Mouse (Mus musculus): ENCODE measurements around the gene Col13a1. TPM values are rescaled to one million over a fixed set of nuclear protein-coding genes. Genes with fewer than 3 reads are reported as not detected.

Gene Col13a1
- not detected for polyA plus RNA-seq (2017; shearing (Covaris generic))

DNA sequence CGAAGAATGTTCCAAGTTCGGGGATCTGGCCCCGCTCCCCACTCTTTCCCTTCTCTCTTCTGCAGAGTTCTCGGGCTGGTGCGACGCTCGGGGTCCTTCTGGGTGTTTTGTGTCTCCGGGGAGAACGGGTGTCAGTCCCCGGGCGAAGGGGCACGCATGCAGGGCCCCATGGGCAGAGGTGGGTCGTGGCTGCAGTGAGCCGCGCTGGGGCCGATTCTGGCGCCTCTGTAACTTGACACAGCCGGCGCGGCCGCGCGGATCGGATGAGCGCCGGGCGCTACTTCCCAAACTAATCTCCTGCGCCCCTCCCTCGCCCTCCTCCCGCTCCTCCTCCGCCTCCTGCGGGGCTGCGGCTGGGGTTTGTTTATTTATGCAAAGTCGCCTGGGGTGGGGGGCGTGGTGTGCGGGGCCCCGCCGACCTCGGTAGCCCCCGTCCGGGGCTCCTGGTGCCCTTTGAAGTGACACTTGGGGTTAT is at the start of gene Col13a1:
Col13a1 (minus strand) TSS at position 243 of the 475 bp plus-strand sequence.
- no peak for ATAC-seq

DNA sequence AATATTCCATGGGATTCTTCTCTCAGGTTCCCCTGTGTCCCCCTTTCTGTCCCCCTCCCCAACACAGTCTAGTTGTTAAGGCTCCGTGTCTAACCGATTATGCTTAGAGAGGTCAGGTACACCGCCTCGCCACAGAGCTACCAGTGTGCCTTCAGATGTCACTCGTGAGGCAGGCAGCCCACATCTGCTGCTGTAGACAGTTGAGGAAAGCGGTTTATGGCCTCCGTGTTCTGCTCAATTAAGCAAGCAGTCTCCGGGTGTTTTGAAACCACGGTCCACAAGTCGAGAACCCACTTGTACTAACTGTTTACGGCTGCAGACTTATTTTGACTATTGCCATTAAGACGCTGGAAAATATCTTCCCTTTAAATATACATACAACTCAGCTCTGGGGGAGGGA is 48.8 kb upstream of the Col13a1 start:
- ATAC-seq, result no peak

DNA sequence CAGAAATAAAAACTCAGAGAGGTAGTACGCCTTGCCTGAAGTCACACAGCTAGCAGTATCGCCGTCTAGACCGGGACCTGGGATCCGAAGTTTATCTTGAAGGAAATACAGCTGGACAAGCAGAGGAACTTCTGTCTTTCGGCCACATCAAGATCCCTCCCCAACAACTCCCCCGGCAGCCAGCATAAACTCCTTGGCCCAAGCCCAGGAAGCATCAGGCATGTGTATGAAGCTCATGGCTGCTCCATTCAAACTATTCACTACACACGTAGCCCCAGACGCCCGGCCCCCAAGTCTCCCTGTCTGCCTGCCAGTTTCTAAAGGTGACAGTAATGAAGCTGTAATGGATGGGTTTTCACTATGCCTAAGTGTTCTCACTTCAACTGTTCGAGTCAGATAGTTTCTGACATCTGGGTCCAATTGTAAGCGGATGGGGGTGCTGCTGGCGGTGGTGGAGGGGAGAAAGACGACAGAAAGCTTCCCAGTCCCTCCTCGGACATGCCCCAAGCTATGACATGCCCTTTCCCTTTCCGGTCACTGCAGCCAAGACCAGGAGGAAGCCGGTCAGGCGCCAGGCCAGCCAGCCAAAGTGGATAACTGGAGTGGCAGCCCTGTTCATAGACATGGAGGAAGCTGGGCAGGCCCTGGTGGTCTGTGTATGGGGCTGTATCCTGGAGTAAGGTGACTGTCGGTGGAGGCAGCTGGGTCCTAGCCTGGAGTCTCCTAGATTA is 45.1 kb upstream of the Col13a1 start:
- ATAC-seq, result no peak

DNA sequence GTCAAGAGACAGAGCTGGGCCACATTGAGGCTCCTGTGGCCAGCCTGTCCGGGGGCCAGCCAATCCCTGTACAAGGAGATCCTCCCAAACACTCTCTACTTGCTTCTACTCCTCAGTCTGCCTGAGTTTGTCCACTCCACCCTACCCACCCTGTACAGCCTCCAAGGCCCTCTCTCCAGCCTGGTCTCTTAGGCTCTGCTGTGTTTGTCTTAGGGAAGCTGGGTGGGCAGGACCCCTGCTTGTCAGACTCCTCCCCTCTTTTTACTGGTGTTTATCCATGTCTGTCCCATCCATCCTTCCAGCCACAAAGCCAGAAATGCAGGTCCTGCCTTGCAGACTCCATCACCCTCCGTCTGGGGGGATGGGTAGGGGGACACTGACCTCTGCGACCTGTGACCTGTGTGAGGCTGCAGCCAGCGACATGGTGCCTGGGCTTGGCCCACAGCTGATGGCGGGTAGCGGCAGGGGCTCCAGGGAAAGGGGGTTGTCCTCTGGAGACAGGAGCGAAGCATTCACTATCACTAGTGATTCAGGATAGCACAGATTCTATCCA is 41.2 kb upstream of the Col13a1 start:
- no peak for ATAC-seq

DNA sequence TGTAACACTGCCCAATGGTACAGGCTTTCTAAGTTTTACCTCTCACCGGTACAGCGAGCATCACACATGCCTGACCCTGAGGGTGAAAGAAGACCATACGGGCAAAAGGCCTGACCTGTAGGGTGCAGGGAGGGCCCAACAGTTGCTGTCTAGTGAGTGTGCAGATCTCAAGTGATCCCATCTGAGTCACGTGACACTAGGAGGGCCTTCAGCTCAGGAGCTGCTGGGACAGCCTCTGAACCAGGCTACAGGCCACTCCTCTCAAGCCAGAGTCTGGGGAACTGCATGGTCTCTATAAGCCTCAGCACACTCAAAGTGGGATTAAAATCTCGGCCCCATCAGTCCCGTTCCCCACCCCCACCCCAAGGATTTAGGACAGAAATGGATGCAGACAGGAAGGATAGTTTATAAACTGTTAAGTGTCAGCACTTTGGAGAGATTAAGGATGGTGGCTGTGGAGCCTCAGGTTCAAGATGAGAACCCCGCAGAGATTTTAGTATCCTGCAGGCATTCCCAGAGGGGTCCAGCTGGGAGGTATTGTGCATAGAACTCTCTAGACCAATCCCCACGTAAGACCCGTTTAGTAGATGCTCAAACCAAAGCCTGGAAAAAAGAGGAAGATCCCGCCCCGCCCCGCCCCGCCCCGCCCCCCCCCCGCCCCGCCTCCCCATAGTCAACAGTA is 40.6 kb upstream of the Col13a1 start:
- no peak for ATAC-seq

DNA sequence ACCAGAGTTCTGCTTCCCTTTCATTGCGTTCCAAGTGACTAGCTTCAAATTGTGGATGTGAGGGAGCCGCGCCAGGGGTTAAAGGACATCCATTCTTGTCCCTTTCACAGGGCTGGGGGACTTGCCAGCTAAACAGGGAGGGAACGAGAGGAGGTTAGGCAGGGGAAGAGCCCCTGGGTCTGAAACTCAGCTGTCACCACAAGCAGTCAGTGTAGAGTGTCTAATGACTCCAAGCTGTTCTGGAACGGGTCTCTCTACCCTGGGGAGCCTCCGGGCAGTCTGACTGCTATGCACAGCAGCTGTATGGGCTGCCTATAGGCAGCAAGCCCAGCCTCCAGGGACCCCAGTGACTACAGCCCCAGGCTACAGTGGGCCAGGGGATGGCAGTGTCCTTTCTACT is 38.0 kb upstream of the Col13a1 start:
- ATAC-seq, result no peak

DNA sequence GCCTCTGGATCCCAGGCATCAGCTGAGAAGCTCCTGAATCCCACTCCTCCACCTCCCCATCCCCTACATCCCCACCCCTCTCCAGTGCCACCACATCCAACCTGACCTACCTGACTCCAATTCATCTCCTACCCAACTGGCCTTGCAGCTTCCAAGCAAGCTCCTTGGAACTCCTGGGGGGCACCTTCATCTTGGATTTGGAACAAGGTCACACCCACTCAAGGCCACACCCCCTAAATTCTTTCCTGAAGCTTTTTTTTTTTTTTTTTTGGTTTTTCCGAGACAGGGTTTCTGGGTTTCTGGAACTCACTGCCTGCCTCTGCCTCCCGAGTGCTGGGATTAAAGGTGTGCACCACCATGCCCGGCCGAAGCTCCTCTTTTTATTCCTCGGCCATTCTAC is 34.3 kb upstream of the Col13a1 start:
- ATAC-seq, result no peak

DNA sequence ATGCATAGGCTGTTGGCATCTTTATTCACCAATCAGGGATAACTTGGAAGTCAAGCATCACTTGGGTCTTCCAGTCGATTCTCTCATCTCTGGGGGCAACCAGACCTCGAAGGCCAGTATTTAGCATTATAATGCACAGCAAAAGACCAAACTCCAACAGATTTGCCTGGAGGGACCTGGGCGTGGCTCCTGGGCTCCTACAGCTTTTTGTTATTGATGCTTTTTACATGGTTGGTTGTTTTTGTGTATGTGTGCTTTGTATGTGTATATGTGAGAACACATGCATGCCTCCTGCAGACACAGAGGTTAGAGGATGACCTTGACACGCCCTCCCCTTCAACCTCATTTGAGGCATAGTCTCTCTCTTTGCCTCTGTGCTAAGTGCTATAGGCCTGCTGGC is 33.5 kb upstream of the Col13a1 start:
- ATAC-seq, result no peak

DNA sequence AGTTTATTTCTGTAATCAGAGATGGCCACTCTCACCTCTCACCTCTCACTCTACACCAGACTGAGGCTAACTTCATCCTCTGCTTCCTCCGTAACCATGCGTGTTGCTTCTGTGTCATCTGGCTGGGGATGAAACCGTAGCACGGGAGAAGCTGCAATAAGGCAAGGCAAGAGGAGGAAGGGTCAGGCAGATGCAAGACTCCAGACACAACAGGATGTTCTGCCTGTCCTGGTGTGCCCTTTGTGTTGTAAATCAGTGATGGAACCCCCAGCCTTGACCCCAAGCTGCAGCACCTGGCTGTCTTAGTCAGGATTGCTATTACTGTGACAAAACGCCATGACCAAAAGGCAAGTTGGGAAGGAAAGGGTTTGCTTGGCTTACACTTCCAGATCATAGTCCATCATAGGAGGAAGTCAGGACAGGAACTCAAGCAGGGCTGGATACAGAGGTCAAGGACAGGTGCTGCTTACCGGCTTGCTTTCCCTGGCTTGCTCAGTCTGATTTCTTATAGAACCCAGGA is 31.1 kb upstream of the Col13a1 start:
- no peak for ATAC-seq

DNA sequence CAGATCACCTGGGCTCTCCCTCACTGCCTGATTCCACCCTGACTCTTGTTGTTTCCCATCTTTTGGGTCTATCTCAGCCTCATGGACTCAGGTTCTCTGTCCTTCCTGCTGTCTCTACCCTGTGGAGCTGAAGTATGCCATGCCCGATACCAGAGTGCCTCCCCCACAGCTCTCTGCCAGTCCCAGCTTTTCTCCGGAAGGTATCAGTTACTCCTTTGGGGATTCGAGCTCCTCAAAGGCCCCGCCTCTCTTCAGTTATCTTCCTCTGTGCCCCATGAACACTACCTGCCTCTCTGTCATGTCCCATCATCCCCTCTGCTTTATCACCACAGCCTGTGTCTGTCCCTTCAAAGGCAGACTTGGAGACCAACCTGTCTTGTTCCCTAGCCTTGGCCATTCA is 29.1 kb upstream of the Col13a1 start:
- no peak for ATAC-seq

DNA sequence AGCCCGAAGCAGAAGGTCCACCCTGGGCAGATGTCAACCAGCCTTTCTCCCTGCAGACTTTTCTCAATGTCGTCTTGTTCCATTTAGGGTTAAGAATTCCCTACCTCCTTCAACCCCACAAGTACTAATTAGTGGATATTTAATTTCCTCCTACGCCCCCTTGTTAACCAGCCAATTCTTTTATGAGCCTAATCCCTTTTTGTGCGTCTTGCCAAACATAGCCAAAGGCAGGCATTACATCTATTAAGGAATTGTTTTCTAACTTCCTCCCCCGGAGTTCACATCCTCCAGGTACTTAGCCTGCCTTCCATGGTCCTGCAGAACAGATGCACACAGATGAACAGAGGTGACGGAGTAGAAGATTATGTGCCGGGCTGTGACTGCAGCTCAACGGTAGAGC is 27.5 kb upstream of the Col13a1 start:
- no peak for ATAC-seq

DNA sequence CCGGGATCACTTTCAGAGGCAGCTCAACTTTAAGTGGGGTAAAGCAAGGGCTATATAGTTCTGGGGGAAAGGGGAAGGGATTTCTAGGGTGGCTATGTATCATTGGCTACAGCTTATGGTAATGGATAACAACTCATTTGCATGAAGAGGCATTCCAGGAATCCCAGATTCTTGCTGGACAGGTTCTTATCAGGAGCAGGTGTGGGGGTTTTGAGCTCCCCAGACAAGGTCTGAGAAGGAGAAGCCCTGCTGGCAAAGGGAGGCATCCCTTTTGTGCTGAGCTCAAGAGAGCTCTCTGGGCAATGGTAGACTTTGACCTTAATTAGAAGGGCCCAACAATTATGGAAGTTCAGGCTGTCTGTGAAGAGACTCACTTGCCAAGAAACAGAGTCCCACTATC is 21.3 kb upstream of the Col13a1 start:
- ATAC-seq, result no peak

DNA sequence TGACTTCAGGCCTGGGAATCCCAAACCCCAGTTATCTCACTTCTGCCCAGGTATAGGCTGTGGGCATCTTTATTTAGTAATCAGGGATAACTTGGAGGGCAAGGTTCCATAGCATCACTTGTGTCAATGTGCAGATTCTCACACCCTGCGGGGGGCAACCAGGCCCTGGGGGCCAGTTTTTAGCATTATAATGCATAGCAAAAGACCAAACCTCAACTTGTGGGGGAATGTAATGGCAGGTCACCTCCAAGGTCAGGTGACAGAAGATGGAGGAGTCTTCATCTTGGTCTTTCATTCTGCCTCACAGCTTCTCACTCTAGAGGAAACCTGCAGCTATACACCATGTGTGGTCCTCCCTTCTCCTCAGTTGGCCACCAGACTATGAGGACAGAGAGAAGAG is 20.9 kb upstream of the Col13a1 start:
- no peak for ATAC-seq

DNA sequence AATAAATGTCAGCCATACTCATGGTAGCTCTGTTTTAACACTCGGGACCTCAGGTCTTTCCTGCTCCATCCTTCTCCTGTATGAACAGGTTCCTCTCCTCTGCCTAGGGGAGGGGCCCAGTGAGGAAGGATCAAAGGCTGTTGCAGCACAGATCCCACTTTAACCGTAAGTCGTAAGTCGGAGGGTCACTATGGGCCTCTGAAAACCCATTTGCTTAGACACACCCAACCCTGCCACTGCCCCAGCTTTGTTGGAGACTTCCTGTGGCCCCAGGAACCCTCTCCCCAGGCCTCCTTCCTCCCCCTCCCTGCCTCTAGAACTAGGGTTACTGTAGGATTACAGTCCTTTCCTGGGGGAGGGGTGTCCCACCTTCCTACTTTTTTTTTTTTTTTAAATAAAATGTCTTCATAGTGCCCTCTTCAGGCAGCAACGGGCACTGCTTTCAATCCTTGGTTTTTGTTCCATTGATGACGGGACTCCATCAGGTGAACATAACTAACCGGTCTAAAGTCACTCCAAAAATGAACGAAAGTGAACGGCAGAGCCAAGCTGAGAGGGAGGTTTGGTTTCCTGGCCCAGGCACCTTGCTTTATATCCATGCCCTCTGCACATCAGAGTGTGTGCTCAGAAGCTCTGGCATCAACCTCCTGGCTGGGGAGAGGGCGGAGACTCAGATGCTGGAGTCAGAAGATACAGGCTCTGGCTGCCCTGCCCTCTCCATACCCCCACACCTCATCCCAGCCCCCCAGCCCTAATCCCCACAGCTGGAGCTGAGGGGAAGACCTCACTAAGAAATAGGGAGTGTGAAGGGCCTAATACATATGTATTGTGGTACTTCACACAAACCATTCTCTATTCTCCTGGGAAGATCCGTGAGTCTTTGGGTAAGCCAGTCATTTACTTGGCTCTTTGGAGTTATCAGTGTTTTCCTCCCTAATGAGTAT is 12.8 kb upstream of the Col13a1 start:
- ATAC-seq, result no peak

DNA sequence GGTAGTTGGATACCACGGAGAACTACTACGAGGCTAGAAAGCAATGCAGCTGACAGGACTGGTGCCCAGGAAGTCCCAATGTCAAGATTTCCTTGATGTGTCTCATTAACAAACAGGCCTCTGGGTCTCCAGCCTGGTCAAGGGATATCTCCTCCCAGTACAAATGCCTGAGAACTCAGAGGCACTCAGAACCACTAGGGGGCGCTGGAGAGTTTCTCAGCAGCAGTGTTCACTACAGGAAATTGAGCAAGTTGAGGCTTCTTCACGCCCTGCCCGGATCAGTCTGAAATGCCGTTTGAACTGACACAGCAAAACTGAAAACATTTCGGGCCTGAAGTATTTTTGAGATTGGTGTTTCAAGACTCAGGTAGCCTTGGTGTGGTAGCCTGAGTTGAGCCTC is 1.5 kb upstream of the Col13a1 start:
- ATAC-seq, result no peak

DNA sequence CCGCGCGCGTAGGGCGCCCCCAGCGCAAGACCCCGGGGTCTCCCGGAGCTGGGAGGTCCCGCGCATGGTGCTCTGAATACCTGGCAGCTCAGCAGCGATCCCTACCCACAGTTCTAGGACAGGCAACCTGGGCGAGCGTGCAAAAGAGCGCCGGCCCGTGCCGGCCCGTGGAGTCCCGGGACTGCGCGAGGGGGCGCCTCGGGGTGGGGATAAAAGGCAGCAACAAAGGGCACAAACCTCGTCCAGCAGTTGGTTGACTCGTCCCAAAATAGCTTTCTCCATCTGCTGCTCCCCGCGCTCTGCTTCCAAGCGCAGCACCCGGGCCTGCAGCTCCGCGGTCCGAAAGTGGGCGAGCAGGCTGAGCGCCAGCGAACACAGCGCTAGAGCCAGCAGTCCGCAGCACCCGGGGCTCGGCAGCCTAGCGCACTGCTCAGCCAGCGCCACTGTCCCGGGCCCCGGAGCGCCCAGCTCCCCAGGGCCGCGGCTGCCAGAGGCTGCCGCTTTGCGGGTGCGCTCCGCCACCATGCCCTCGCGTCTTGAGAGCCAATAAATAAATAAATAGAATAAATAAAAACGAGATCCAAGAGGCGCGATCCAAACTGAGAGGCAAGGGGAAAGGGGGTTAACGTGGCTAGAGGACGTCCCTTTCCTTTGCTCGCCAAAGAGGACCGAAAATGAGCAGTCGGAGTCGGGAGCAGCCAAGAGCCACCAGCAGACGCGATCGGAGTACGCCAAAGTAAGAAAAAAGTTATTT is 619 bp downstream of the Col13a1 start:
- ATAC-seq, result no peak

DNA sequence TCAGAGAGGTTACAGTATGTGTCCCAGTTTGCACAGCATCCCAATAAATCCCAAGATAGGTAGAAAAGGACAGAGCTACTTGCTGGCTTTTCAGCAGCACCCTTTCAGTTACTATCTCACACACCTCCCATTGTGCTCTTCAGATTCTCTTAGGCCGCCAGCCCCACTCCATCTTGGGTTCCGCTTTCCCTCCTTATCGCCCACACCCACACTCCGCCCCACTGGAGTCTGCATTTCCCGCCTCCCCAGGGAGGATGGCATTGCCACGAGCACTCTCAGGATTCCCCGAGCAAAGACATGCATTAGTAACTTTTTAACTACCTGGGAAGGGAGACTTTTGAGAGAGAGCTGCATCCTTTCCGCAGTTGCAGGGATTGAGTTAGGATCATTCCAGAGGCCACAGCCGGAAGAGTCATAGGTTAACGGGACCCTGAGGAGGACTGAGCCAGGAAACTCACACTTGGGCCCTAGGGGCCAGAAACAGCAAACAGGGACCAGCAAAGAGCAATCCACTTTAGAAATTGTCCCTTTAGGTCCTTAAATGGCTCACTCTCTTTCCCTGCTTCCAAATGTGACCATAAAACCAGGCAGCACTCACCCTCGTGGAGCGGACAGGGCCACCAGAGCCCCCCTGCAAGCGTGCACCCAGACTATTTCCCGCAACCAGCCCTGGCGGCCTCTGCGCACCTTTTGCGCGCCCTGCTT is 1.4 kb downstream of the Col13a1 start:
- ATAC-seq, result no peak

DNA sequence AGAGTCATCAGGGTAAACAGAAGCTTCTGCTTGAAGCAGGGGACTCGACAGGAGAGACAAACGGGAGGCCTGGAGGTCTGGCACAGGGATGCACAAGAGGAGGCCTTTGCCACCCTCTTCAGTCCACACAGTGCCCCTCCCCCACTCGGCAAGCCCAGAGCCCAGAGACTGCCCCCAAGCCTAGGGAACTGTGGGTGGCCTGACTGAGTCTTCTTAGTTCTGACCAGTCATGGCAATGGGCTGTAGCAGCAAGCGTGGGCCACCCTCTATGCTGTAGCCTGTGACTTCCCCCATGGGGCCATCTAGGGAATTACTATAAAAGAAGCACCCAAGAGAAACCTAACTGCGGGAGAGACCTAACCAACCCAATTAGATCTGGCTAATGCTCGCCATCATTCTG is 1.9 kb downstream of the Col13a1 start:
- ATAC-seq, result no peak

DNA sequence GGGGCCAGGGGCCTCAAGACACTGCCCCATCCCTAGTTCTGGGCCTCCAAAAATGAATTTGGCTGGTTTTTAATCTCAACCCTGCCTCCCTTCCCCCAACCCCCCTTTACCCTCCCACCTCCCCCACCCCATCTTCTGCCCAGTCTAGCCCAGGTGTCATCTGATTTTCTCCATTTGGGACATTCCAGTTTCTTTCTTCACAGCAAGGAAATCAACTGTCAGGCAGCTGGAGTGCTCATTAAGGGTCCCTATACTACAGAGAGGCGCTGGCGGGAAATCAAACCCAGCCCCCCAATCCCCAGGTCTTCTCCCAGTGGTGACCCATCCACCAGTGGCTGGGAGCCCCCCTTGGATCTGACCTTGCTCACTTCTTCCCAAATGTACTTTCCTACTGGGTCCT is 4.3 kb downstream of the Col13a1 start:
- ATAC-seq, result no peak

DNA sequence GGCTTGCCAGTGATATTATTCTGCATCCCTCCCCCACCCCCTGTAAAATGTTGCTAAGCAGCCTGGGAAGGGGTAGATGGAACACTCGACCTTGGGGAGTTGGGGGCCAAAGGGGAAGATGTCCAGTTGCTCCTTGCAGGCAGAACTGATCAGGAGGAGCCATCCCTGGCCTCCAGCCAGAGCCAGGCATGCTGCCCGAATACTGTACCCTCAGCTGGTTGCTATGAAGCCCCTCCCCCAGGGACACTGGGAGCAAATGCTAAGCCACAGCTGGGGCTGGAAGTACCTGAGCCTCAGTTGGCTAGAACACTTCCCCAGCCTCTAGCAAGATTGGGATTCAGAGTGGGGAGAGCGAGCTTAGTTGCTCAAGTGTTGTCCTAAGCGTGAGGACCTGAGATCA is 6.9 kb downstream of the Col13a1 start:
- ATAC-seq, result no peak

DNA sequence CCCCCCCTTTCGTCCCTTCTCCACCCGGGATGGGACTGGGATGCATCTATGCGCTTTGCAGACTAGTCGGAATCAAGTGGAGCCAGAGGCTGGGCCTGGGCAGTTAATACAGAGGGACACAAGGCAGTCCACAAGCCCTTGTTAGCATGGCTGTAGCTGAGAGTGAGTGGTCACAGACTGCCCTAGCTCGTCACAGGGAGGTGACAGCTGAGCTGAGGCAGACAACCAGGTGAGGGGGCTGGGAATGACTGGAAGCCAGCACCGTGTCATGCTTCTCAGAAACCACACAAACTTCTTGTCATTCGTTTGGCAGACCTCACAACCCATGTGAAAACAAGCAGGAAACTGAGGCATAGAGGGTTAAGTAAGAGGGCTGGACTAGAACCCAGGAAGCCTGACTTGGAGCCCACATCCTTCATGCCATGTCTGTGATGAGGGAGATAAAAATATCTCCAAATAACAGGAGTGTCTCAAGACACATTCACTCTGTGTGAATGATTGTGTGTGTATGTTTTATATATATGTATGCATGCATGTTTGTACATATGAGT is 10.8 kb downstream of the Col13a1 start:
- no peak for ATAC-seq
